Mouse (Mus musculus): ENCODE measurements around the gene Tcea2.

DNA sequence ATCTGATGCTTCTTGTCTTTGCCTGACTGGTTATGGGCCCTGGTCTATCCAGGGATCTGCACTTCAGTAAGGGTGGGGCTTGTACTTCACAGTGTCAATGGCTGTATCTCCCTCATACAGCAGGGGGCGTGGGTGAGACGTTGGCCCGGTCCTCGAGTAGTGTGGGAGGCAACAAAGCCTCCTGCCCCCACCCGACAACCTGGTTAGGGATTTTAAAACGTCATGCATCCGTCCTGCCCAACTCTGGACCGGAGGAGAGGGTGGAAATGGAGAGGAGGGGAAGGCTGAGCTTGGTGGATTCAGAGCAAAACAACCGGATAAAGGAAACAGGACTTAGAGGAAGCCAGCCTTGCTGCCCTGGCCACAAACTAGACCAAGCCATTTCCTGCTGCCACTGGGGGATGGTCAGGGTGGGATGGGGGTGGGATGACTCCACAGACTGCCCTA lies 20.5 kb upstream of the Tcea2 start:
- TF ChIP-seq CTCF (IDR thresholded peaks at IDR 0.05; ENCODE audit: extremely low read depth, insufficient read length, insufficient replicate concordance, low read depth, low read length), result no peak; the same call in 1 of the 2 replicates
- no peak for TF ChIP-seq POLR2A (IDR thresholded peaks at IDR 0.05; ENCODE audit: low read depth, low read length)

Measured in small intestine, adult 2 months (tissue).